Mouse (Mus musculus) yolk sac, embryonic 10.5 days (tissue): ENCODE data around the gene Lias.

Experiments used
- DNase-seq: peaks from one replicate; pipeline ENCODE4 v3.0.0-alpha.2; 2017; ENCODE audit warnings: low spot score

Lias gene

DNA sequence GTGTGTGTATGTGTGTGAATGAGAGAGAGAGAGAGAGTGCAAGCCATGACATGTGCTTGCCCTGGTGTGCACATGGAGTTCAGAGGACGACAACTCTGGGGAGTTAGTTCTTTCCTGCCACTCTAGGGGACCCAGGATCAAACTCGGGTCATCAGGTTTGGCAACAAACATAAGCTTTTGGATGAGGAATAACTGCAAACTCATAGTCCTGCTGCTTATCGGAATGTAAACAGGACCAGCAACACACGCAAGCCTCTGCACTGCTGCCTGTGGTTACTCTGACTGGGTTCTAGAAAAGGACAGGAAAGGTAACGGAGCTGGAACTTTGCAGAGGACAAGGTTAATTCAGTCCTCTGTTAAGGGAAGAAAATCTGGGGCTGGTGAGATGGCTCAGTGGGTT is 34.0 kb downstream of the Lias start:
- DNase-seq = no peak

DNA sequence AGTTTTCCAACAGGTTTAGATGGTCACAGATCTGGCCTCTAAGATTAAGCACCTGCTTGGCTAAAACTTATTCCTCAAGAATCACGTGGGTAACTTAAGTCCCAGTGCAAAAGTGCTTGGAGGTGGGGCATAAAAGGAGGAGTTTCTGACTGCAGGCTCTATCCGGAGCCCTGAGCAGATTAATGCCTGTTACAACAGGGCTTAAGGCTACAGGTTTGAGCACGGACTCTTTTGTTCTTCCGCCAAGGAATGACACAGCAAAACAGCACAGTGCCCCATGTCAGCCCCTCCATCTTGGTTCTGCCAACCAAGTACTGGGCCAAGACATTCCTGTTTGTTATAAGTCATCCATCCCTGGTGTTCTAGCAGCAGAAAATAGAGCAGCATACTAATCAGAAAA is 37.0 kb downstream of the Lias start:
- DNase-seq = peak; percentile 40

- no peak for DNase-seq
Observed at GRCm38 (mm10) chr5:65429441-65429840, 38.1 kb downstream of the Lias start.

DNA sequence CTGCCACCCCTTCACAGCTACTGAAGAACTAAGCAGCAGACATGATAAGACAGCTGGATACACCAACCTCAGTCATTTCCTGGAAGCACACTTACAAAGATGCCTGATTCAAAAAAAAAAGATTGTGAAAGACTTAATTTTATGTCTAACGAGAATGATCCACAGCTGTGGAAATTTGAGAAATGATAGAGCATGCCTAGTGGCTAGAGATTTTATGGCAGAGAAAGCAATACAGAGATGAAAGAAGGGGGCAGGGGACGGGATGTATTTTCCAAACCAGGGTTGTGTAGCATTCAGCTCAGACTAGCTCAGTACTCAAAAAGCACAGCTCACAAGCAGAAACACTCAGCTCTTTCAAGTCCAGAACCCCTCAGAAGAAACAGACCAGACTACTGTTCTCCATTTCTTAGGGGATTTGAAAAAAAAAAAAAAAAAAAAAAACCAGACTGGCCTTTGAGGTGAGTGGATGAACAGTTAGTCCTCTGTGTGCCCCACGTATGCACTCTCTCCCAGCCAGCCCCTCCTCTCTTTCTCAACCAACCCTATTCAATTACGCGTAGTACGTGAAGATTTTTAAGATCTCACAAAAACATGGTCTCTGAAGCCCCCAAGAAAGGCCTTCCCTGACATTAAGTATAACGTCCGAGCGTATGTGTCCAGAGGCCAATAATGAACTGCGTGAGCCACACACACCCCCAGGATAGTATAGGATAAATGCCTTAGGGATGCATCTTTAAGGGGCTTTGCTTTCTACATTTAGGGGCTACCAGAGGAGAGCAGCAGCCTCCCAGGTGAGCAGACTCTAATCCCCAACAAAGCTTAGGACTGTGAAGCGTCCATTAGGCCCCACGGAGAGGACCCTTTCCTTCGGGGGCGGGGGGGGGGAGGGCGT is 43.4 kb downstream of the Lias start:
- no peak for DNase-seq

GRCm38 (mm10) chr5:65435363-65435805 is 44.1 kb downstream of the Lias start:
- DNase-seq = no peak

GRCm38 (mm10) chr5:65435806-65436561 is 44.7 kb downstream of the Lias start, which contains the start of gene Ugdh:
TSS of gene Ugdh (minus strand) at chr5:65435949.
- peak; percentile 99 for DNase-seq

GRCm38 (mm10) chr5:65438041-65438440 is 46.7 kb downstream of the Lias start:
- DNase-seq = no peak

DNA sequence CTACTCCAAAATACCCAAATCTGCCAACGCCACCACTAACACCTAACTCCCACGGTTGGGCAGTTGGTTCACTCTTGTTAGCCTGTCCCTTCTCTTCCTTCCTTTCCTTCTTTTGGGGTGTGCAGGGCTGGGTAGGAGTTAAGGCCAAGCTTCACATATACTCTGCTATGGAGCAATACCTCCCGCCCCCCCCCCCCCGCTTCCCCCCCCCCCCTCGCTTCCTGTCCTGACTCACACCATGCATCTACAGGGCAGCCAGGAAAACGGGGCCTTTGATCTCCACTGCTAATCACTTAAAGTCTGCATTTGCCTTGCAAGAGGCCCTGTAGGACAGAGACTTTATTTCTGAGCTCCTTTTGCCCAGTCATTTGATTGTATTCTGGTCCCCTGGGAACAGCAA is 53.7 kb downstream of the Lias start:
- no peak for DNase-seq

GRCm38 (mm10) chr5:65446756-65447155 is 55.5 kb downstream of the Lias start:
- no peak for DNase-seq

DNA sequence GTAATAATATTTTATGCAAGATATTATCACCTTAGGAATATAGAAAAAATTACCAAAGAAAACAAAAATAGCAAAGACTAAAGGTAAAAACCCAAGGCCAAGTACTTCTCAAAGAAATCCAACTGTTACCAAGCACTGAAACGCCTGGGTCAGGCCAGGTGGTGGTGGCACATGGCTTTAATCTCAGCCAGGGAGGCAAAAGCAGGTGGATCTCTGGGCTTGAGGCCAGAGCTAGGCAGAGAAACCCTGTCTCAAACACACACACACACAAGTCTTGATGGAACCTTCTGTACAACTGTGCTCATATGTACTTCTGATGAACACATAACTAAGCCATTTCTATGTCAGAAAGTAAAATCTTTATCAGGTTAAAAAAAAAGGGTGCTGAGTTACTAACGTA is 56.5 kb downstream of the Lias start:
- no peak for DNase-seq

- no peak for DNase-seq
Observed at GRCm38 (mm10) chr5:65448941-65449340, 57.6 kb downstream of the Lias start.

GRCm38 (mm10) chr5:65454771-65455170 is 63.5 kb downstream of the Lias start:
- DNase-seq = no peak

GRCm38 (mm10) chr5:65457086-65457827 is 66.0 kb downstream of the Lias start:
- no peak for DNase-seq

DNA sequence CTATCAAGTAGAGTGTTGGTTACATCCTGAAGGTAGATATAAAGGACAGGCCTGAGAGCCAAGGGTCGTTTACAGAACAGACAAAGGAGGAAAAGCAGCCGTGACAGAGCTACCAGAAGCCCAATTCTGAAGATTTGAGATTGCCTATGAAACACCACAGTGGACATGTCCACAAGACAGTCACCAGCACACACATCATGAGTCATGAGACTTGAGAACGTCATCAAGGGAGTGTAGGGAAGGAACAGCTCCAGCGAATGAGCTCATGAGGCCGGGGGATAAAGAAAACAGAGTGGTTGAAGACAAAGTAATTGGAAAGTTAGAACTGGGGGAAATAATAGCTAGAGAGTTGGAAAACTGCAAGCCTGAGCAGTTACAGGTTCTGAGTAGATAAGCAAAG is 66.5 kb downstream of the Lias start:
- DNase-seq = no peak

DNA sequence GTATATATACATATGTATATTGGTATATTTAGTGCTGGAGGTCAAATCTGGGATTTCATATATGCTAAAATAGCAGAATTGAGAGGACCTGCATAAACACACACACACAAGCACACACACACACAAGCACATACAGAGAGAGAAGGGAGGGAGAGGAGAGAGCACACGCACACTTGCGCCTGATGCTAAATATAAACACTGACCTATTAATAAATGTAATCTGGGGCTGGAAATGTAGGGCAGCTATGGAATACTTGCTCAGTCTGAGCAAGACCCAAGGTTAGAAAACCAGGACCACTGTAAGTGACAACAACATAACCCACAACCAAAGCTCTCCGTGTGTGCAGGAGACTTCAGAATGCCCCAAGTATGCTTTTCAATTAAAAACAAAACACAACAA is 68.2 kb downstream of the Lias start:
- no peak for DNase-seq
